Mouse (Mus musculus): Measurements from ENCODE around the gene Qtrt2.

GRCm38 (mm10) chr16:43945351-43945750 lies 18.7 kb upstream of the Qtrt2 start:
- TF ChIP-seq GATA1 (IDR thresholded peaks at IDR 0.05; ENCODE audit: borderline replicate concordance, low read length) (no peak), FLI1 (IDR thresholded peaks at IDR 0.05; ENCODE audit: low read length) (no peak)

Measured in megakaryocyte, embryonic 14.5 days (primary cell).